Mouse (Mus musculus): ENCODE data around the gene C1galt1.

DNA sequence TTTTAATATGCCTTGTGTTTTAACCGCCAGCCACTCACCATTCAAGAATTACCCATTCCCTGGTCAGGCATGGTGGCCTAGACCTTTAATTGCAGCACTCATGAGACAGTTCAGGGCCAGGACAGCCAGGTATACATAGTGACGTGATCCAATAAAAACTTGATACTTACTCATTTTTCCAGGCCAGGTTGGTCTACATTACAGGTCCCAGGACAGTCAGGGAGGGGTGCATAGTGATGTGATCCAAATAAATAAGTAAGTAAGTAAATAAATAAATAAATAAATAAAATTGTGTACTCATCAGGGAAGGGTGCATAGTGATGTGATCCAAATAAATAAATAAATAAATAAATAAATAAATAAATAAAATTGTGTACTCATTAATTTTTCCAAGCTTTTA is 6.4 kb downstream of the C1galt1 start:
- TF ChIP-seq CTCF (IDR thresholded peaks at IDR 0.05; ENCODE audit: low read depth) (no peak), EP300 (IDR thresholded peaks at IDR 0.05; ENCODE audit: low read depth) (no peak)

All from liver, postnatal 0 days (tissue).